Mouse (Mus musculus): ENCODE measurements around the gene Arl14. TPM values are rescaled to one million over a fixed set of nuclear protein-coding genes. Genes with fewer than 3 reads are reported as not detected.

Gene Arl14
- polyA plus RNA-seq, 2 experiments from 2014 or later, result not detected

Other genes with a start within 250 kb of the Arl14 start
- 100 to 1,000 TPM; 165 to 175 TPM for gene Ift80, start 217.8 kb upstream of the Arl14 start, polyA plus RNA-seq (2017; shearing (Covaris generic))
- 100 to 1,000 TPM; 450 to 528 TPM for gene Smc4, start 217.7 kb upstream of the Arl14 start, polyA plus RNA-seq (2017; shearing (Covaris generic))
- 10 to 100 TPM; 32.7 to 40.1 TPM for gene Trim59, start 177.7 kb upstream of the Arl14 start, polyA plus RNA-seq (2017; shearing (Covaris generic))
- gene Kpna4, start 95.3 kb upstream of the Arl14 start, polyA plus RNA-seq (2017; shearing (Covaris generic)), result 10 to 100 TPM; 27.6 to 39.6 TPM
- 1 to 10 TPM; 4.4 to 6.9 TPM for gene Ppm1l, start 94.4 kb downstream of the Arl14 start, polyA plus RNA-seq (2017; shearing (Covaris generic))

Data from CD4-positive, CD25-positive, alpha-beta regulatory T cell, adult 4 months (primary cell).